Mouse (Mus musculus): Measurements from ENCODE around the gene Crygb. TPM values are rescaled to one million over a fixed set of nuclear protein-coding genes. Genes with fewer than 3 reads are reported as not detected.

The Crygb gene
- polyA plus RNA-seq, 2 experiments = not detected

DNA sequence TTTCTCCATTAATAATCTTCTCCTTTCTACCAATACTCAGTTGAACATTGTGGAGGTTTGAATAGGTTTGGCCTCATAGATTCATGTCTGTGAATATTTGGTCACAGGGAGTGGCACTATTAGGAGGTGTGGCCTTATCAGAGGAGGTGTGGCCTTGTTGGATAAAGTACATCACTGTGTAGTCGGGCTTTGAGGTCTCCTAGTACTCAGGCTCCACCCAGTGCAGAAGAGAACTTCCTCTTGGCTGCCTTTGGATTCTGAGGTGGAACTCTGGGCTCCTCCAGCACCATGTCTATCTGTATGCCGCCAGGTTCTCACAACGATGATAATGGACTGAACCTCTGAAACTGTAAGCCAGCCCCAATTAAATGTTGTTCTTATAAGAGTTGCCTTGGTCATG, 14.9 kb upstream of the Crygb start:
- no peak overlapping the region for H3K27ac ChIP-seq
- ATAC-seq (ENCODE audit: insufficient read depth) (no peak), DNase-seq (ENCODE audit: low read depth in 3 of 3, low spot score in 3 of 3) (no peak)
- no peak overlapping the region for H3K9ac ChIP-seq (replicated peaks)
- no peaks in the 10 kb centered on the region for H3K9me3 ChIP-seq (ENCODE audit: control insufficient read depth, low read length)
- no peaks in the 10 kb centered on the region for H3K36me3 ChIP-seq (replicated peaks; ENCODE audit: control insufficient read depth, insufficient read depth, low read depth)
- no peak for TF ChIP-seq CTCF (IDR thresholded peaks at IDR 0.05; ENCODE audit: low read depth)
- no peak for TF ChIP-seq EP300 (IDR thresholded peaks at IDR 0.05; ENCODE audit: low read depth)
- no peaks in the 10 kb centered on the region for H3K4me1 ChIP-seq (replicated peaks; ENCODE audit: control insufficient read depth in 2 of 2, insufficient read depth in 2 of 2, low read length in 1 of 2)
- WGBS (ENCODE audit: insufficient replicate concordance) = 67% methylated on average over 3 of the region's 3 CpGs
- H3K4me2 ChIP-seq (ENCODE audit: low read depth) = no peak overlapping the region
- no peak overlapping the region for H3K4me3 ChIP-seq (ENCODE audit: insufficient read depth in 1 of 2, low read depth in 2 of 2, low read length in 2 of 2)
- H3K27me3 ChIP-seq (ENCODE audit: control insufficient read depth, insufficient read depth, low read length) = no peaks in the 10 kb centered on the region

DNA sequence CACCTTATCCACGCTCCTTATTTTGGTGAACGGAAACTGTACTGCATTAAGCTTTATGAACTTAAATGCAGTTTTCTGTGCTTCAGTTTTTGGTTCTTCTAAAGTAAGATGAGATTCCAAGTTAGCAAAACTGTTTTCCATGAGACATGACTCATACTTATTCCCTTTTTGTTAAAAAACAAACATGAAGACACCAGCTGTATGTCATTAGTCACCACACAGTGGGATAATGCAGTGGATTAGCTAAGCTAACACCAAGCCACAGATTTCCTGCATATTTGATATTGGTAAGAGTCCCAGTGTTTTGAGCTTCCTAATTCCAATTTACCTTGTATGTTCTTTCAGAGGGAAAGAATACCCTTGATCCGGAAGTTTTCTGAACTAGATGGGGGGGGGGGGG, 9.5 kb upstream of the Crygb start:
- ATAC-seq (ENCODE audit: insufficient read depth) (no peak), DNase-seq (ENCODE audit: low read depth in 3 of 3, low spot score in 3 of 3) (no peak)
- H3K9me3 ChIP-seq (ENCODE audit: control insufficient read depth, low read length) = no peaks in the 10 kb centered on the region
- H3K27ac ChIP-seq = no peak overlapping the region
- H3K27me3 ChIP-seq (ENCODE audit: control insufficient read depth, insufficient read depth, low read length) = no peaks in the 10 kb centered on the region
- H3K4me3 ChIP-seq (ENCODE audit: insufficient read depth in 1 of 2, low read depth in 2 of 2, low read length in 2 of 2) = no peak overlapping the region
- no peaks in the 10 kb centered on the region for H3K36me3 ChIP-seq (replicated peaks; ENCODE audit: control insufficient read depth, insufficient read depth, low read depth)
- H3K9ac ChIP-seq (replicated peaks) = no peak overlapping the region
- 76% methylated on average over 3 of the region's 3 CpGs for WGBS (ENCODE audit: insufficient replicate concordance)
- no peaks in the 10 kb centered on the region for H3K4me1 ChIP-seq (replicated peaks; ENCODE audit: control insufficient read depth in 2 of 2, insufficient read depth in 2 of 2, low read length in 1 of 2)
- no peak overlapping the region for H3K4me2 ChIP-seq (ENCODE audit: low read depth)
- TF ChIP-seq EP300 (IDR thresholded peaks at IDR 0.05; ENCODE audit: low read depth) (no peak), CTCF (IDR thresholded peaks at IDR 0.05; ENCODE audit: low read depth) (no peak)

DNA sequence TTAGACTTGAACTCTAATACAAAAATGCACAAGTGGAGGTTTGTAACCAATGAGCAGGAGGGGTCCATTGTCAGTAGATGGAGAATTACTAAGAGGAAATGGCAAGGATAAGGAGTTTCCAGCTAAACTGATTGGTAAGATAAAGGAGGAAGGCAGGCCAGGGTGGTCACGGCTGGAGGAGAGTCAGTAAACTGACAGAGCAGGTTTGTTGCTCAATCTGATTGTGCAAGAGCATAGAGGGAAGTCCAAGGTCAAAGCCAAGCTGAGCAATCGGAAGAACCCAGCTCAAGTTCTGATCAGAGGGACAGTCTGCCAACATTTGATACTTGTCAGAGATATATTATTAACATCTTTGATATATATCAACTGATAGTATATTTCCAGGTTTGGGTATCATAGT, 8.3 kb upstream of the Crygb start:
- Histone ChIP-seq H3K4me2 (ENCODE audit: low read depth) (no peak overlapping the region), H3K9ac (replicated peaks) (no peak overlapping the region), H3K27me3 (ENCODE audit: control insufficient read depth, insufficient read depth, low read length) (no peaks in the 10 kb centered on the region), H3K36me3 (replicated peaks; ENCODE audit: control insufficient read depth, insufficient read depth, low read depth) (no peaks in the 10 kb centered on the region), H3K4me1 (replicated peaks; ENCODE audit: control insufficient read depth in 2 of 2, insufficient read depth in 2 of 2, low read length in 1 of 2) (no peaks in the 10 kb centered on the region), H3K4me3 (ENCODE audit: insufficient read depth in 1 of 2, low read depth in 2 of 2, low read length in 2 of 2) (no peak overlapping the region), H3K9me3 (ENCODE audit: control insufficient read depth, low read length) (no peaks in the 10 kb centered on the region), H3K27ac (no peak overlapping the region)
- DNase-seq (ENCODE audit: low read depth in 3 of 3, low spot score in 3 of 3) = peak in 2 of 3 experiments; percentile 24 to 41
- no peak for TF ChIP-seq EP300 (IDR thresholded peaks at IDR 0.05; ENCODE audit: low read depth)
- peak; percentile 33; the same call in 1 of the 2 replicates for ATAC-seq (ENCODE audit: insufficient read depth)
- 13% methylated on average over 2 of the region's 2 CpGs for WGBS (ENCODE audit: insufficient replicate concordance)

DNA sequence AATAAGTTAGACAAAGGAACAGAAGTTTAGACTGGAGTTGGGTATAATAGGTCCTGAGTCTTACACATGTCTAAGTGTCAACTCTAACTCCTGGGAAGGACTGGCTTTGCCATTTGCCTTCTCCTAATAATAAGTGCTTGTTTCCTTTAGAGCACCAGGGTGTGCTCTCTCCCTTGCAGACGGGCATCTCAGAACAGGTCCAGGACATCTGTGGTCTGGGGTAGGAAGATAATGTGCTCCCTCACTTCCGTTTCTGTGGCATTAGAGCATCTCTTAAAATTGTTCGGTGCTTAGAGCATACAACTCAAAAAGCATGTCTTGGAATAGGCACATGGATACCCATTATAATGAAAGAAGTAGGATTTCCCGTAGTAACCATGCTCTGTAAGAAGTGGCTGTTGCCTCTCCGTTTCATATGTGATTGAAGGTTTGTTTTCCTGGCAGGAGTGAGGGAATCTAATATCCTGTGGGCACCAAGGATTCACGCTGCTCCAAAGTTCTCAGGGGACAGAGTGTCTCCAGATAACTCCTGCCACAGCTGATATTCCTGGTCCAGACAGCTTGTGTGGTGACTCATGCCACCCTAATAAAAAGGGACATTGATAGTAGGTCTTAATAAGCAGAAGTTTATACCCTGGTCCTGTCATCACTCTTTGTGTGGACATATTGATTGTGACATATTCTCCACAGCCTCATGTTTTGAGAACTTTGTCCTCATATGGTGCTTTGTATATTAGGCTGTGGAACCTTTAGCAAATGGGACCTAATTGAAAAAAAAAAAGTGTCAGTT, 6.7 kb upstream of the Crygb start:
- H3K27ac ChIP-seq = no peak overlapping the region
- no peaks in the 10 kb centered on the region for H3K4me1 ChIP-seq (replicated peaks; ENCODE audit: control insufficient read depth in 2 of 2, insufficient read depth in 2 of 2, low read length in 1 of 2)
- no peak for DNase-seq (ENCODE audit: low read depth in 3 of 3, low spot score in 3 of 3)
- H3K9ac ChIP-seq (replicated peaks) = no peak overlapping the region
- no peak overlapping the region for H3K4me3 ChIP-seq (ENCODE audit: insufficient read depth in 1 of 2, low read depth in 2 of 2, low read length in 2 of 2)
- H3K4me2 ChIP-seq (ENCODE audit: low read depth) = no peak overlapping the region
- TF ChIP-seq CTCF (IDR thresholded peaks at IDR 0.05; ENCODE audit: low read depth) = no peak
- TF ChIP-seq EP300 (IDR thresholded peaks at IDR 0.05; ENCODE audit: low read depth) = no peak
- WGBS (ENCODE audit: insufficient replicate concordance) = 38% methylated on average over 6 of the region's 6 CpGs
- H3K27me3 ChIP-seq (ENCODE audit: control insufficient read depth, insufficient read depth, low read length) = no peaks in the 10 kb centered on the region
- no peaks in the 10 kb centered on the region for H3K36me3 ChIP-seq (replicated peaks; ENCODE audit: control insufficient read depth, insufficient read depth, low read depth)
- no peak for ATAC-seq (ENCODE audit: insufficient read depth)
- no peaks in the 10 kb centered on the region for H3K9me3 ChIP-seq (ENCODE audit: control insufficient read depth, low read length)

DNA sequence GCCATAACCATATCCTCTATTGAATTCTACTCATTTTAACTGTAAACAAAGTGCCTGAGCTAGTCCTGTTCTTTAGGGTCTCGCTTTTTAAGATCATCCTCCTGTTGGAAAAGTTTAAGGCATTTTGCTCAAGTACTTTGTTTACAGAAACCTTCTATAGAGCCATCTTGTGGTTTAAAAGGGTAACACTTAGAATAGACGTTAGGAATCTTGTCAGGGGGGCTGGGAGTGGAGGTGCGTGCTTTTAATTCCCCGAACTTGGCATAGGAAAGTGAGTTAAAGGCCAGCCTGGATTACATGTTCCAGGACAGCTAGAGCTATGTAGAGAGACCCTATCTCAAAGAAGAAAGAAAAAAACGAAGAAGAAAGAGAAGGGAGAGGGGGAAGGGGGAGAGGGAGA, 6.5 kb downstream of the Crygb start:
- no peak overlapping the region for H3K4me3 ChIP-seq (ENCODE audit: insufficient read depth in 1 of 2, low read depth in 2 of 2, low read length in 2 of 2)
- no peaks in the 10 kb centered on the region for H3K9me3 ChIP-seq (ENCODE audit: control insufficient read depth, low read length)
- H3K36me3 ChIP-seq (replicated peaks; ENCODE audit: control insufficient read depth, insufficient read depth, low read depth) = no peaks in the 10 kb centered on the region
- H3K27me3 ChIP-seq (ENCODE audit: control insufficient read depth, insufficient read depth, low read length) = no peaks in the 10 kb centered on the region
- WGBS (ENCODE audit: insufficient replicate concordance) = 21% methylated on average over 5 of the region's 5 CpGs
- no peak overlapping the region for H3K4me2 ChIP-seq (ENCODE audit: low read depth)
- no peak for DNase-seq (ENCODE audit: low read depth in 3 of 3, low spot score in 3 of 3)
- ATAC-seq (ENCODE audit: insufficient read depth) = no peak
- TF ChIP-seq CTCF (IDR thresholded peaks at IDR 0.05; ENCODE audit: low read depth) (no peak), EP300 (IDR thresholded peaks at IDR 0.05; ENCODE audit: low read depth) (no peak)
- no peak overlapping the region for H3K27ac ChIP-seq
- no peaks in the 10 kb centered on the region for H3K4me1 ChIP-seq (replicated peaks; ENCODE audit: control insufficient read depth in 2 of 2, insufficient read depth in 2 of 2, low read length in 1 of 2)
- no peak overlapping the region for H3K9ac ChIP-seq (replicated peaks)

Data from liver, embryonic 14.5 days (tissue).